Mouse (Mus musculus) layer of hippocampus, postnatal 36 days (tissue): ENCODE measurements at regions not wholly inside any gene's neighbourhood (a gene's known extent, or its start where the extent isn't known, plus 50 kb on each side); places are given as distances from the start of the nearest gene placed in this dataset.

Experiments
- DNase-seq, 2 experiments: peaks; one replicate each; pipeline ENCODE4 v3.0.0; 2022

DNA sequence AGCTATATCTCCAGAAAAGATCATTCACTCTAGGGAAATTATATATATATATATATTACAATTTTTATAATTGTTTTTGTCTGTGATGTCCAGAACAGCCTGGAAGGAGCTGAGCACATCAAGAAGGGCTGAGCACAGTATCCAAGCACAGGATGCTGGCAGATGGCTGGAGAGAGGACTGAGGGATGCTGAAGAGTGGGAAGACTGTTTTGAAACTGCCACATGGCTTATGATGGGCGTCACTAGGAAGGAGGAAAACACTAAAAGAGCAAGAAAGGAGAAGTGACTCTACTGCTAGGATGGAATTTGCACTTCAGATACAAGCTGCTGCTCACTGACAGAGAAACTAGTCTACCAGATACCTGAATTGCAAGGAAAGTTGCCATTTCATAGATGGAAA is 50.4 kb upstream of the Atg10 start:
- peak; percentile 7 to 37 for DNase-seq

DNA sequence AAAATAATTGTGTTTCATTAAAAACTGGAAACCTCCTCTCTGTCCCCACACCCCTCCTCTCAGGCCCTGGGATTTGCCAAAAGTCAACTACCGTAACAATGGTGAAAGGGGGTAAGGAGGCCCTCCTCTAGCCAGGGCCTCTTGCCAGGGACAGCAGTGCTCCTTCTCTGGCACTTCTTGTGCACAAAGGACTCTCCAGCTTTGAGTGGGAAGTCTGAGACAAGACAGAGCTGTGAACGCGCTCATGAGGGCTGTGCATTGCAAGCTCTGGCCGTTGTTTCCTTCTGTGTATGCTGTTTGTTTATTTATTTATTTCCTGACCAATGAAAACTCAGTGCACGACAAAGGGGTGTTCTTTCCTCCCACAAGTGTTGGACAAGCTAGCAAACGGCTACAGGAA is 50.8 kb upstream of the Atg10 start:
- no peak for DNase-seq

DNA sequence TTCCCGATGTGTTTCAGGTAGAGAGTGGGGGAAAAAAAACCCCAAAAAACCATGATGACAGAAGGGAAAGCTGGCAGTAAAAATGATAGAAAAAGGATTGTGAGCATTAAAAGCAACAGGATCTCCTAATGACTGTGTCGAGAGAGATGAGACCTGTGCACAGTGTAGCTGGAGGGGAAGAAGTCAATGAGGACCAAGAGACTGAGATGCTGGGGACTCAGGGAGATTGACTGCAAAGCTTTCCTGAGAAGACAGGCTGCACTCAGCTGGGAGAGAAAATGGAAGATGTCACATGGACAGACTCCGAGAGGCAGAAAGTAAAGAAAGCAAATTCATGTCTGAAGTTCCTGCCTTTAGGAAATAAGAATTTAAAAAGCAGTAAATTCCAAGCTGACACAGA is 55.7 kb upstream of the Atg10 start:
- DNase-seq: no peak

DNA sequence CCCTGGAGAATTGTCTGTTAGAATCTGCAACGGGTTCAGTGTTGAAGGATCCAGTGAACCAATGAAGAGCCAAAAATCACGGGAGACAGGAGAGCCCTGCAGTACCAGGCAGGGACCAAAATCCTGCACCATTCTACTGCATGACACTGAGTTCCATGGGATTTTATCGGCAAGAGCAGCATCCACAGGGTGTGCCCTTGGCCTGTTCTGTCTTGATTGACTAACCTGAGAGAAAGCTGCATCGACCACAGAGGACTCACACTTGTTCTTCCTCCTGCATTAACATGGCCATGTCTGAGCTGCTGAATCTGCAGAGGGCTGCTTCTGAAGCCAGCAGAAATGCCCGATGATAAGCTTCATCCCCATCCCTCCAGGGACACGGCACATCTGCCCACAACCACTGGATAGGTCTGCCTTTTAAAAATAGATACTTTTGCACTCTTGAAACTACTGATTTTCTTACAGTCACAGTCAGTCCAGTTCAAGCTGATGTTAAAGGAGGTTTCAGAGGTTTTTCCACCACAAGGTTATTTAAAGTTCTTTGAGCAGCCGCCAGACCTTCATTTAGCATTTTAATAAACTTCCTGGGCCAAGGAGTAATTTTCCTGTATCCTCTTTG is 71.9 kb upstream of the Atg10 start:
- no peak for DNase-seq

DNA sequence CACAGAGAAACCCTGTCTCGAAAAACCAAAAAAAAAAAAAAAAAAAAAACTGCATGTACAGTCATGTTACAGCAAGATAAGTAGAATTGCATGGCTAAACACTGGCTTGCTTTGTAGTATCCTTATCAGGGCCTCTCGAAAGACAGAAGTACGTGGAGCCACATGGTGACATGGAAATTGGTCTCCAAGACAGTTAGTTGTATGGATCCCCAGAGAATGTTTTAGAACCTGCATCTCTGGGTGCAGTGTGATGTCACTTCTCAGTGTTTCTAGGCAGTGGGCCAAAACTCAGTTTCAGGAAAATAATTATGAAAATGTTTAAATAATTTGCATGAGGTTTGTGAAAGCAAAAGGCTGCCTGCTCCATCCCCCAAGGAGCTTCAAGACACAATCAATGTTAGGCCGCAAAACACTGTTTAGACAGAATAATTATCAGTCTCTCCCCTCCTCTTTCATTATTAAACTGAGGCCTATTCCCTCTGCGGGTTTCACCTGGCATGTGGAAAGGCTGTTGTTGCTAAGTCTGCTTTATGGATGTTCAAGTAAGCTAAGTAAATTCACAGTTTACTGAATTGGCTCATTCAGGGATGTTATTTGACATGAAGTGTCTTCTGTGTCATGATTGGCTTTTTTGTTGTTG is 72.9 kb upstream of the Atg10 start:
- DNase-seq: no peak

DNA sequence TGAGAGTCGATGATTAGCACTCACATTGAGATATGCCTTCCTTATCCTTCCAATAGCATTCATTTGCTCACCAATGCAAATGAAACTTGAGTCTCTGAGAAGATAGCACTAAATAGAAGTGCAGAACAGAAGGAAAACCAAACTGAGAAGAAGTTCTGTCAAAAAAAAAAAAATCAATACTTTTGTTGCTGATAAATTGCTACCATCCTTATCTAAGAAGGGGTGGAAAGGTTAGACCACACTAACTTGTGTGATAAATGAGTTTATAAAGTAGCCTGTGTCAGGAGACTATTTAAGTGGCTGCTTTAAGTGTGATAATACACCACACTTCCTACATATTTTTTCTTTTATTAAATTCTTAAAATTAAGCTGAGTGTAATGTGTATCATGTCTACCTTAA is 78.1 kb upstream of the Atg10 start:
- no peak for DNase-seq

DNA sequence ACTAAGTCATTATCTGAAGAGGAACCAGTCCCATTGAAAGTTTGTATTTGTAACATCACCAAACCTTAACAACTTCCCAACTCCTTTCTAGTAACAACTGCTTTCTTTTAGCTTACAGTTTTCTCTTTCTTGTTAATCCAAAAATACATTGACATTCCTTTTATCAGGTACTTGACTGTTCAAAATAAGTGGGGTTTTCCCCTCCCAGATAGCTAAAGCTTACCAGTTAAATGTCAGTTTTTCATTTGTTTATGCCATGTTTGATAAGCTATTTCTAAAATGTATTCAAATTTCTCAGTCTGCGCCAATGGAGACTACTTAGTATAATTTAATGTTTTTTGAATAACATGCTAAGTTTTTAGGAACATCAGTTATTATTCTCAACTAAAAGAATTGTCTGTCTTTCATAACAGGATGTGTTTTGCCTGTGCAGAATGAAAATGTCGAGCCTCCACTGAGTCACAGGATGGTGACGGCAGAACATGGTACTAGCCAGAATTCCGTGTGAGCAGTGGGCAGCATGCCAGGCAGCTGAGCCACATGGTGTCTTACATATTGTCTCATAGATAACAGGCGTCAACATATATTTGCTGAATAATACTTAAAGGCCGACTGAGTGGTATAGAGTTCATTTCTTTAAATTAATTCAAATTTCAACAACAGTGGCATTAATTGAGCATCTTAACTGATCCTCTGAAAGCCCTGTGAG is 82.1 kb upstream of the Atg10 start:
- DNase-seq: peak; percentile 28 to 40

DNA sequence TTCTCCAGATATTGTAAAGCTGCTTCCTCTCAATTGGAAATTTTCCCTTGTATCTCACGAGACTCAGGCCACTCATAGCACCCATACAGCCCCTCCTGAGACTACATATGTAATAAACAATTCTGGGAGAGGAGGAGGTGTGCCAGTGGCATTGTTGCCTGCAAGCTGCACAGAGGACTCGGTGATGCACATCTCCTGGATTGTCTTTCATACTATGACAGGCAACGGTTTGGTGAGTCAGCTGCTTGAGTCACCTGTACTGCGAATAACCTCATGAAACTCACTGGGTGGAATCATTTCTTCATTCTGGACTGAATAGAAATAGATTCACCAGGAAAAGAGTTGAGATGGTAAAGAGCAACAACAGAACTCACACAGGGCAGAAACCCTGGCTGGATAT is 82.8 kb upstream of the Atg10 start:
- no peak for DNase-seq

DNA sequence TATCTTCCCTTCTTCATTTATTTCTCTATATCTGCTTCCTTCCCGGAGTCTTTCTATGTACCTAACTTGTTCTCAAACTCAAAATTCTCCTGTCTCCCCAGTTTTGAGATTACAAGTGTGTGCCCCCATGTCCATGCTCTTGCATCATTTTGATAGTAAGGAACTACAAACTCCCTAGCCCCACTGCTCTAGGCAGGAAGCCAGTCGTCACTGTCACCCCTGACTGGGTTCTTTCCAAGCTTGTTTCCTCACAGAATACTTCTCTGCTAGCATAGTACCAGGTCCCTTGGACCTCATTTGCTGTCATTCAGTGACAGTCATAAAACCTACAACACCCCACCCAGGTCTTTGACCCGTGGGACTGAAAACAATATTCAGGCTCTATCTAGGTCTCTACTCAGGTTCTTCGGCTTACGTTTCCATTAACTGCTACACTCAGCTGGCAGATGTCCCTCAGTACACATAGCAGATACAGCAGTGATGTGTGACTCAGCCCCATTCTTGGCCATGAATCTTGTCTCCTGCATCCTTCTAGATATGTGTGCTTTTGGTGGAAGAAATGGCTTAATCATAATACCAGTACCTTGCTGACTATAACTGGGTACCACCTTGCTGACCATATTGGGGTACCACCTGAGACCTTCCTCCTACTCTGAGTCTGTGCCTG is 89.3 kb upstream of the Atg10 start:
- no peak for DNase-seq

DNA sequence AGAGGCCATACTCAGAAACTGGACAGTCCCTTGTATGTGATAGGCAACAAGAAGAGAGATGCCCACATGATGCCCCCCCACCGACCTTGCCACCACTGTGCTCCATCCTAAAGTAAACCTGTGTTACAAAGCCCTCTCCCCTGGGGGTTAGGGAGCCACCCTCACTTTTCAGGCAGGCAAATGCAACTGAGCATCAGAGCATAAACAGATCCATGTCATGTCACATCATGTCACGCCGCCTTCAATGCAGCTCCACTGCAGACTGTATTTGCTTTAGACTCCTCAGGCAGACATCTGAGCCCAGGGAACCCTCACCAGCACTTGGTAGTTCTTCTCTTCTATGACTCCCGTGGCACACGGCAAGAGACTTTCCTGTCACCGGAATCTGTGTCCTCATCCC is 98.6 kb upstream of the Atg10 start:
- no peak for DNase-seq

DNA sequence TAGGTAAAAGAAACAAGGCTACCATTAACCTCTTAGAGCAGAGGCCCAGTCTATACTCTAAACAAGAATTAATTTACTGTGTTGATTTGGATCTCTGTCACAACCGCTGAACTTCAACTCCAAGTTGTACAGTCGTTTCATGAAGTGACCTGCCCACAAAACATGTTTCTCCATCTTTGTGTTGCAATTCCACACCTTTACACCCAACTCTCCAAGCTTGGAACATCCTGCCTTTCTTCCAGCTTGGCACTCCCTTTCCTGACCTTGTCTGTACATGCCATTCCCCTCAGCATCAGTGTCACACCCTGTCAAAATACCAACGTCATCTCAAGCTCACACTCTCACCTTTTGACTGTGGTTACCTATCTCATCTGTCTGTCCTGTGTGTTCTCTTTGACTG is 103.1 kb upstream of the Atg10 start:
- DNase-seq: no peak

DNA sequence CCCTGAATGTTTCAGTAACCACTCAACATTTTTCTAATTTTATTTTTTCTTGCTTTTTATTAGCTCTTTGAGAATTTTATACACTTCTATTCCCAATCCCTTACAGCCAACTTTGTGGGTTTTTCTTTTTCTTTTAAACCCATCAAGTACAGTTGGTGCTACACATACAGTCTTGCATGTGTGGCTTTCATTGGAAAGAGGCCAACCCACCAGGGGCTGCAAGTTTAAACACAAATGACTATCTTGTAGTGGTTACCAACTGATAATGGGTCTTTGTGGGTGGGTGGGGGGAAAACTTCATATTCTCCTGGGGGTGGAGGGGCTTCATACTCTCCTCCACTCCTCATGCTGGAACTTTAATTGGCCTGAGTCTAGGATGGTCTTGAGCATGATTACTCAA is 110.5 kb upstream of the Atg10 start:
- DNase-seq: no peak

DNA sequence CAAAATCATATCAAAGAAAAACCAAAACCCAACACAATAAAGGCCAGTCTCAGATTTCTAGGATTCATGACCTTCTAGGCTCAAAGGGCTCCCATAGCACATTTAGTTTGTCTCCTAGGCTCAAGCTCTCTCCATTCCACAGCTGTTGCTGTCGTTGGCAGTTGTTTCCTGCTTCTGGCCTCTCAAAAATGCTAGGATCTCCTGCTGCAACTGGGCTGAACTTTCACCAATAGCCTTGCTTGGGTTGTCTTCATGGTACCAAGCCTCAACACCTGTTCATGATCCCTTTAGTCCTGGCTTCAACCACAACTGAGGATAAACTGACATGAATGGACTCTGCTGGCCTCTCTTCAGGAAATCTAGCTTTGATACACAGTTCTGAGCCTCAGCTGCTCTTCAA is 115.9 kb upstream of the Ssbp2 start:
- no peak for DNase-seq

DNA sequence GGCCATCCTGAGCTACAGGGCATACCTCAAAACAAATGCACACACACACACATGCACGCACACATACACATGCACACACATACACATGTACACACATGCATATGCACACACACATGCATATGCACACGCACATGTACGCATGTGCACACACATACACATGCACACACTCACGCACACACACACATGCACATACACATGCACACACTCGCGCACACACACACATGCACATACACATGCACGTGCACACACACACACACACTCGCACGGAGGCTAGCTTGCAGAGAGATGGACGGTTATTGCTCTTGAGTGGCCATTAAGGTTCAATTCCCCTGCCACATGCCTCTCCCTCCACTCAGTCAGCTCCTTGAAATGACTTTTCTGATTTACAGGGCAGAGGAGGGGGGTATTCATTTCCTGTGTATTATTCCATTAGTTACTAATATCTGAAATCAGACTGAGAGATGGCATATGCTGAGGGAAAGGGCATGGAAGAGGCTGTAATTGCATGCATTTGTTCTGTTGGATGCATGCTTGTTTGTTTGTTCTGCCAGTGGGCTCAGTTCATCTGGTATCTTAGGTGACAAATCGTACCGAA is 111.5 kb upstream of the Ssbp2 start:
- DNase-seq: no peak

DNA sequence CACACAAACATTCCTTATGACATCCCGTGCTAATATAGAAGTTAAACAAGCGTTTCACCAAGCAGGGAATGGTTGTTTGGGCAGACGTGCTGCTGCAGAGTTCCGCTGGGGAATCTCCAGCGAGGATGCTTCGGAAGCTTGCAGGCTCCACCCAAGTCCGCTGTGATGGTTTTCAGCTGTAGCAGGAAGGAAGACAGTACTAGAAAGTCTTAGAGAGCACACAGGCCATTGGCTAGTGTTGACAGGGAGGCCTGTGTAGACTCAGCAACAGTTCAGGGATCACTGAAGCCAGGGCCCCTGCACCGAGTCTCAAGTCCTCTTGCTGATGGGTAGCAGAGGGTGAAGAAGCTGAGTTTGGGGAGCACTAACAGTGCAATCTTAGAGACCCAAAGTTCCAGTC is 107.8 kb upstream of the Ssbp2 start:
- no peak for DNase-seq

DNA sequence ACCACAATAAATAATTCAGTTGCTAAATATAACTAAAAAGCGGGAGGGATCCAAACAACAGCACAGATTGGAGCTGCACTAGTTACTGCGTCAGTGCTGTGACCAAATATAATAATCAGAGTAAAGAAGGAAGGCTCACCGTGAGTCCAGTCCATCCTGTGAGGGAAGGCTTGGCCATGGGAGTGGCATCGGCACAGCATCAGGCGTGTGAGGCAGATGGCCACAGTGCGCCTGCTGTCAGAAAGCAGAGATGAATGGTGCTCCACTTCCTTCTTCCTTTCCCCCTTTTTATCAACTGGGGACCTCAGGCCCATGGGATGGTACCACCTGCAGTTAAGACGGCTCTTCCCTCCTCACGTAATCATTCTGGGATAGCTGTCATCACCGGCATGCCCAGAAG is 103.6 kb upstream of the Ssbp2 start:
- no peak for DNase-seq

DNA sequence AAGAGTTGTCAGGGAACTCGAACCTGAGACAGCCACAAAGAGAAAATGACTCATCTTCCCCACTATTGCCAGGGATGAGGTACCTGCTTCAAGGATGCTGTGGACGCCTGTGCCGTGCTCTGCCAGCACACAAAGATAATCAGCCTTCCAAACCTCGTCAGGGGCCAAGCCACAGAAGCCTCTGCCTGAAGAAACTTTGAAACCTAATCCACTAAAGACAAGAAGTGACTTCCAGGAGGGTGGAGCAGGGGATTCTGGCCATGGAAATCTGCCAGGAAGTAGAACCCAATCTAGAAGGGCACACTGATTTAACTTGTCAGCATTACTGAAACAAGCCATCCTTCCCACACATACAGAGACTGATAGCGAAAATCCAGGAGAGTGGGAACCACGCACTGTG is 100.0 kb upstream of the Ssbp2 start:
- DNase-seq: no peak

DNA sequence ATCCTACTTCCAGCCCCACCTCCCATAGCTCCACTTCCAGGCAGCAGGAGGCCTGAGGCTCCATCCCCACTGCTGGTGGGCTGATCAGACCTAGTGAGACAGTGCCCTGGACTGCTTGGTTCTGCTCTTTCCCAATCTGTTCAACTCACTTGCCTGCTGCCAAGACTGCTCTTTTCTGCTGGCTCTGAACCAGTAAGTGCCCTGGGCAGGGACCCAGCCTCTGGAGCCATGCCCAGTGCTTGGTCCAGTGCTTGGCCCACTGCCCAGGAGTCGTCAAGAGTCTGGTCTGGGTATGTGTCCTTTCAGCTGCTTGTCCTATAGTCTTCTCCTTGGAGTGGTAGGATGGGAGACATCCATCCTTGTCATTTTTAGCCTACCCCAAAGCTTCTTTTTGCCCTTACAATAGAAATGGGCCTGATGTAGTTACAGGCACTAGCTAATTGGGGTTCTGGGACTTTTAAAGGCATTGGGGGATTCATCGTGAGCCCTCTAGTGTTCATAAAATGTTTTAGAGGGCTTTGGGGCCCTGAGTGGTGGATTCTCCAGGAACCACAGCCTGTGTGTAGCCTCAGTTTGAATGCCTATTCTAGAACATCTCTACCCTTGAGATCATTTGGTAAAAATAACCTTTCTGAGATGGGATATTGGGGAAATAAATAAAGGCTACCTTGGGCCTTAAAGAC is 94.7 kb upstream of the Ssbp2 start:
- DNase-seq: peak; percentile 86 to 88

DNA sequence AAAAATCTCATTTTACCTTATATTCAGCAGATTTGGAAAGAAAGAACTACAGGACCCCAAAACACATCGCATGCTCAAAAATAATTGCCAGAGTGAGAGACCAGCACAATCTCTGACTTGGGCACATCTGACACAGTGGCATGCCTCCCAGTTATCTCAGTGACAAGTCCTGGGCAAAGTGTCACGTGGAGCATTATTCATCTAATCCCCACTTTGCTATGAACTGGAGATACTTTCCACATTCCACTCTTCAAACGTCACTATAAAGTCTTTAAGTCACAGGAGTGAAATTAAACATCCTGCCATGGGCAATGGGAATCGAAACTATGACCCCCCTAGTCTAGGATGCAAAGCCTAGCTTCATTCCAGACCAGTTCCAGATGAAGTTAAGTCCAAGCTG is 93.5 kb upstream of the Ssbp2 start:
- no peak for DNase-seq

DNA sequence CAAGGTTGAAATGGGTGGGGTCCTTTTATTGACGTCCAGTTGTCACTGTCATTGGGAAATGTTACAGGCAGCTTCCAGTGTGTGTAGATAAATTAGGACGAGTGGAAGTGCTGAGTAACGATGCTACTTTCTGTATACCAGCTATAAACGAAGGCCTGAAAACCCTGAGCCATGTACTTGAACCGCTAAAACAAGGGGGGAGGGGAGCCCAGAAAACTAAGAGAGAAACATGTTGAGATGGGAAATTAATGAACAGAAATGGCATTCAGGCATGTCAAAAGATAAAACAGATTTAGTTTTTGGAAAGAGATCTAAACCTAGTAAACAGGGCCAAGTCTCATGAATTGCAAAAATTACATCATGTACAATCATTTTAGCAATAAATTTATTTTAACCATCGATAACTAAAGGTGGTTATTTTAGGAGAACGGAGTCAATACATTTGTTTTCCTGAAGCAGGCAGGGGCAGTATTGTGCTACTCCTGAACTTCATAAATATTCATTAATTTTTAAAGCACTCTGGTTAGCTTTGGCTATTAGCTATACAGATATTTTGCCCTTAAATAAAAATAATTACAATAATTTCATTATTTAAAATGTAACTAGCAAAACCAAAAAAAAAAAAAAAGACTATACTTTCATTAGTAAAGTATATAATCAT is 92.1 kb upstream of the Ssbp2 start:
- DNase-seq: no peak

DNA sequence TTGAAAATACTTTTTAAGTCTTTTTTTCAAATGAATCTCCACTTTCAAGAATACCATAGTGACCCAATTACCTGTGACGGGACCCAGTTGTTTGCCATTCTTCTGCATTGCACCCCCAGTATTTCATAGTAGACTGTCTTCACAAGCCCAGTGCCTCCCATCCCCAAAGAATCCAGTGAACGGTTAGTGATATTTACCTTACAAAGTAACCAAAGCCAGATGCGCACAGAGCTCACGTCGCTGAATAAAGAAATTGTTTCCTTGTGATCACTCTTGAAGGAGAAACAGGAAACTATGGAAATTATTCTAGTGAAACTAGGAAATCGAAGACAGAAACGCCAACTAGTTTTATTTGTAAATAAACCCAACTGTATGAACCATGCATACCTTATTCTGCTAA is 91.4 kb upstream of the Ssbp2 start:
- no peak for DNase-seq

DNA sequence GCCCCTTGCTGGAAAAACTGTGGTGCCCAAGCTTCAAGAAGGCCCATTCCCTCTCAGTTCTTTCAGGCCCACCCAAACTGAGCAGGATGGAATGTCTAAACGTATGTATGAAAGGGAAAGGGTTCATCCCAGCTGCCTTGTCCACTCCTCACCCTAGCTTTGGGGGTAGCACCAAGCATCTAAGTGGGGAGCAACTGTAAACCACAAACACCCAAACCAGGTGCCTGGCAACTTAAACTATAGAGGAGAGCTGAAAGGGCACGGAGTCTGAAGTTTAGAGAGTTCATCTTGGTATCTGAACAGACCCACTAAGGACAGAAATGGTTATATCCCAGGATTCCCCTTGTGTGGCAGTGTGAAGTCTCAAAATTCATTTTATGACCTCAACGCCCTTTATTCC is 90.1 kb upstream of the Ssbp2 start:
- no peak for DNase-seq
